Mouse (Mus musculus): ENCODE results near the gene Snx32.

Gene Snx32

DNA sequence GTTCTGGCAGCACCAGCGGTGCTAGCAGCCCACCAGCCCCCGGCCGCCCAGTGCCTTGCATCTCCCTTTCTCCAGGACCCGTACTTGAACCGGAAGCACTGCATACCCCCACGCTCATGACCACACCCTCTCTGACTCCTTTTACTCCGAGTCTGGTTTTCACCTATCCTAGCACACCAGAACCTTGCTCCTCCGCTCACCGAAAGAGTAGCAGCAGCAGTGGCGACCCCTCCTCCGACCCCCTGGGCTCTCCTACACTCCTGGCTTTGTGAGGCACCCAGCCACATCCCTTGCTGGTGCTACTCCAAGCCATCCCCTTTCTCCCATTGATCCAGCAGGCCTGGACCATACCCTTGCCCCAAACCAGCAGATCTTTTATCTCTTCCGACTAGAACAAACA is 55.3 kb downstream of the Snx32 start:
- no peak for DNase-seq

GRCm38 (mm10) chr19:5451766-5452165 is 58.6 kb downstream of the Snx32 start:
- DNase-seq: no peak

GRCm38 (mm10) chr19:5449673-5450072 is 60.7 kb downstream of the Snx32 start:
- DNase-seq: no peak

DNA sequence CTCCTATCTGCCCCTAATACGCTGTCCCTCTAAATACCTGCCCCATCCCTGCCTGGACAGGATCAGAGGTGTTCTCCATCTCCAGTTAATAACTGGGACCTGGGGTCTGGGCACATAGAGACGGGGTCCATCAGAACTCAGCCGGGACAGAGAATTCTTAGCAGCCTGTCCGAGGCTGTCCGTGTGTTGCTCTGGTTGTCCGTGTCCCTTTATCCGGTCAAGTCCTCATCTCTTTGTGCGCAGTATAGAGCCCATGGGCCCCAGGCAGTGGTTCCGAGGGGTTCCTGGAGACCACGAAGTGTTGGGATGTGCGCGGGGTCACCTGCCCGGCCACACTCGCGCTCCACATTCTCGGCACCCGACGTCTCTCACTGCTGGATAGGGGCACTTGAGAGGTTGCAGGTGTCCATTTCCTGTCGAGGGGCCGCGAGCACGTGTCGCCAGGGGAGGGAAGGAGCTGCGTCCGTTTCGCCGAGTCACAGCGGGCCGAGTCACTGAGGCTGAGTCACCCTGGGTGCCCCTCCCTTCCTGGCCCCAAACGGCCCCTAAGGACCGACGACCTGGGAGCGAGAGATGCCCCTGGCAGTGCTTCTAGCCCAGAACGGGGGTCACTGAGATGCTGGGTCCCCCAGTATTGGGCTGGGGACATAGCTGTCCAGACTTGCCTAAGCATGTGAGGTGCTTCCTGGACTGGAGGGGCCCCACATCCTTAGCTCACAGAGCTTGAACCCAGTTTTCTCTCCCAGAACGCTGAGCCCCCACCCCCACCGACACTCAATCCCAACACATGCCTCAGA is 61.8 kb downstream of the Snx32 start:
- DNase-seq: peak in 1 of 2 experiments; percentile 48

DNA sequence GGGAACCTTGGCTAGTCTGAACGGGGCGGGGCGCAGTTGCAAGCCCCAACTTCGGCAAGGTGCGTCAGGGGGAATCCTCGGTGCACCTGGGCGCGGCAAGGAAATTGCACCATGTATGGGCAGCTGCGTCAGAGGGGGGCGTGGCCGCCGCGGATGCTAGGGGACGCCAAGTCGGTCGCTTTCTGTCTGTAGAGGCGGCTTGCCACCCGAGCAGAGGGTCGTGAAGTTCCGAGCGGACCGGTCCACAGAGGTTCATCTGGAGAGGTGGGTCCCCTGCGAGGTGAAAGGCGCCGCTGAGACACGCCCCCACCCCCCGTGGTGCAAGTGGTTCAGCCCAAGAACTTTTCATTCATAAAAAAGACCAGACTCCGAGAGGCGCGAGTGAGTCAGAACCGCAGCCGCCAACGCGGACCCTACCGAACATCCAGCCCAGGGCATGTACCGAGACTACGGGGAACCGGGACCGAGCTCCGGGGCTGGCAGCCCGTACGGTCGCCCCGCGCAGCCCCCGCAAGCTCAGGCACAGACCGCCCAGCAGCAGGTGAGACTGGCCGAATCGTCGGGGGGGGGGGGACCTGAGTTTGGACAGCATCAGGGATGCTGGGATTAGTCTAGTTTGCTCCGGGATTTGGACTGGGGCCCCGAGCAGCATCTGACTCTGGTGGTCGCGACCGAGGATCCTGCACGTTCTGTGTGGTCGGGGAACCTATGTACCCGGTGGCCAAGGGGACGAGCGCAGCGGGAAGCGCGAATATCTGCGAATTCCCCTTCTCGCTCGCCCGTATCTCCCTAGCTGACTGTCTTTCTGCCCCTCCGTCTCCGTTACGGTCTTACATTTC is 62.6 kb downstream of the Snx32 start, which contains the start of gene Fosl1:
Gene Fosl1 (plus strand): TSS at position 33 of the 839 bp plus-strand sequence.
- peak; percentile 75 to 84 for DNase-seq

GRCm38 (mm10) chr19:5445747-5446146 is 64.6 kb downstream of the Snx32 start:
- DNase-seq: no peak

- no peak for DNase-seq
Observed at GRCm38 (mm10) chr19:5444954-5445353, 65.4 kb downstream of the Snx32 start.

GRCm38 (mm10) chr19:5444371-5444908 is 65.9 kb downstream of the Snx32 start:
- DNase-seq: no peak
